Mouse (Mus musculus): ENCODE measurements around the gene Adad2.
A peak's percentile ranks its signal among the peaks of the same experiment; 100 is the strongest.

The Adad2 gene

GRCm38 (mm10) chr8:119641058-119641457 is 28.5 kb downstream of the Adad2 start:
- DNase-seq (ENCODE audit: low read depth, low spot score) = no peak

- no peak for DNase-seq (ENCODE audit: low read depth, low spot score)
These were observed 30.4 kb downstream of the Adad2 start for GRCm38 (mm10) chr8:119642960-119643359.

GRCm38 (mm10) chr8:119644429-119644960 is 31.9 kb downstream of the Adad2 start:
- DNase-seq (ENCODE audit: low read depth, low spot score) = no peak

DNA sequence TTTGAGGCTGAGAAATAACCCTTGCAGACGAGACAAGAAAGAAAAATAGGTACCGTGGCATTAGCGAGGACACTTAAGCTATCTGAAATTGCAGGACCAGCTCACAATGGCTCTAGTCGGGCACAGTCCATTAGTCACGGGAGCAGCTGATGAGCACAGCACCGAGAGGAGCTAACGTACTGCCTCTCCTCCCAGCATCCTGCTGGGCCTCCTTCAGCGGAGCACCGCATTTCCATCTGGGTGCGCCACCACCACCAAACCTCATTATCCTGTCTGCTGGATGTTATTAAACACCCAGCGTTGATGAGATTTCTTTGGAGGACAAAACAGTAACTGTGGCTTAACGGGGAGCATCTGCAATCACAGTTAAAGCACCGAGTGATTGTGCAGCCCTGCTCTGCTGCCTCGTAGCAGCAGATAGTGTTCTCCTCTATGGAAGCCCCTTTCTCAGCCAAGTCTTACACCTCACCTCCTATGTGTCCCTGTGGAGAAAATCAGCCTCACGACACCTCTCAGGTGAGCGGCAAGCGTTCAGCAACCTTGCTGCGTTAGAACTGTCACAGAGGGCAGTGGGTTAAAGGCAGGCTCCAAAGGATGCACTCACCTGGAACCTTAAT is 32.5 kb downstream of the Adad2 start:
- DNase-seq (ENCODE audit: low read depth, low spot score) = no peak

DNA sequence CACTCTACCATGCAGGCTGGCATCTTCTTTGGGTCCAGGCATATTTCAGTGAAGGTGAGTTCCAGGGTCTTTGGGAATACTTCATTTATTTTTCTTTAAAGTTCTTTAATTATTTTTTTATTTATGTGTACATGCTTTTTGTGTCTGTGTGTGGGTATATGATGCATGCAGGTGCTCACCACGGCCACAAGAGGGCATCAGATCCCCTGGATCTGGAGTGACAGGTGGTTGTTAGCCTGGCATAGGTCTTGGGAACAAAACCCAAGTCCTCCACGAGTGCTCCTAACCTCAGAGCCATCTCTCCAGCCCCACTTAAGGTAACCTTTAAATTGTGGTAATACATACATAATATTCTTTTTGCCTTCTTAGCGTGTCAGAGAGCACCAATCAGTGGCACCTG is 33.6 kb downstream of the Adad2 start:
- no peak for DNase-seq (ENCODE audit: low read depth, low spot score)

GRCm38 (mm10) chr8:119646846-119647245 is 34.3 kb downstream of the Adad2 start:
- no peak for DNase-seq (ENCODE audit: low read depth, low spot score)

GRCm38 (mm10) chr8:119651324-119651723 is 38.8 kb downstream of the Adad2 start:
- DNase-seq (ENCODE audit: low read depth, low spot score) = no peak

DNA sequence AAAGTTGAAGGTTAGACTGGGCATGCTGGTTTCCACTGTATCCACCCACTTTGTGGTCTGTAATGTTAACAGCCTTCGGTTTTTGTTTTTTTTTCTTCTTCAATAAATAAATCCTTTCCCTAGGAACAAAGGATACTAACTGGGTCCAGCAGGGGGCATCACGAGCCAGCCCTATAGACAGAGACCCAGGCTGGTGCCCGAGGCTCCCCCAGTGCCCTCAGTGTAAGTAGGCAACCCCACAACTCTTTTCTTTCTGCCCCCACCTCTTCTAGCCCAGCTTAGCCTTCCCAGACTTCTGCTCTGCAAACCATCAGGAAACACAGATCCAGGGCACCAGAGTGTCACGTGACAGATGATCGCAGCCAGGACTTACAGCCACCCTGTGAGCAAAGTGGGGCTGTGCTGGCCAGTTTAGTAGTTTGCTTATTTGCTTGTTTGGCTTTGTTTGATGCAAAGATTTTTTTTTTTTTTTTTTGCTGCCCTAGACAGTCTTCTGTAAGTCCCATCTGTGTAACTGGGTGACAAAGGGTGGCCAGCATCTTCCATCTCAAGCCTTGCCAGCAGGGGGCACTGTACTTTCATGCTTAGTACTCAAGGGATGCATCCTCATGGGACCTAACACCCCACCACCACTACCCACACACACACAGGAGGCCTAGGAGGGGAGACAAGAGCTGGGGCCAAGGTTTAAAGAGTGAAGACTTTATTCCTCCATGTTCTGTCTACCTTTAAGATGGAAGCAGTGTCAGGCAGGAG is 44.3 kb downstream of the Adad2 start:
- no peak for DNase-seq (ENCODE audit: low read depth, low spot score)

- peak; percentile 68 for DNase-seq (ENCODE audit: low read depth, low spot score)
These were observed 48.5 kb downstream of the Adad2 start for GRCm38 (mm10) chr8:119661081-119661480.

- DNase-seq (ENCODE audit: low read depth, low spot score) = no peak
These were observed 49.3 kb downstream of the Adad2 start for GRCm38 (mm10) chr8:119661892-119662291.

DNA sequence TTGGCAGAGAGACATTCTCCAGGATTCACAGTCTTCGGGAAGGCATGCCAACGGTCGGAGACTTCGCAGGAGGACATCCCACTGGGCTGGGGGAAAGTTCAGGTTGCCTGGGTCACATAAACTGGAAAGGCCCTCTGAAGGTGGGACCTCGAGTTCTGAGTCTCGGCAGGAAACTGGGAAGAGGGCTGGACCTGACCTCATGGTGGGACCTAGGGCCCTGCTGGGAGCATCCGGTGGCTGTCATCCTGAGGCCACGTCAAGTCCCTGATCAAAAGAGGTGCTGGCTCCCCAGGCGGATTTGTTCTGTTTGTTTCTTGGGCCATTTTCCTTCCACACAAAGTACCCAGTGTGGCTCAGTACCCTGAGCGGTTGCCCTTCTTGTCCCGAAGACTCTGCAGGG is 50.9 kb downstream of the Adad2 start:
- DNase-seq (ENCODE audit: low read depth, low spot score) = no peak

- DNase-seq (ENCODE audit: low read depth, low spot score) = no peak
These were observed 52.7 kb downstream of the Adad2 start for GRCm38 (mm10) chr8:119665270-119665669.

All from mesoderm, embryonic 11.5 days (tissue).